Mouse (Mus musculus) lung, embryonic 15.5 days (tissue): ENCODE results near the gene Lama2. TPM values are rescaled to one million over a fixed set of nuclear protein-coding genes. Genes with fewer than 3 reads are reported as not detected.
A peak's percentile ranks its signal among the peaks of the same experiment; 100 is the strongest.

Source experiments
- ATAC-seq: fragments of 200-750 bp; cut with Nextera tagmentation; 2 replicates; pipeline ENCODE4 v1.8.0; 2017; ENCODE audit warnings: moderate number of reproducible peaks, borderline replicate concordance; ENCODE audit not compliant: low FRiP score, low TSS enrichment; ENCODE audit errors: extremely low read depth
- H3K27ac ChIP-seq: fragments of 300-500 bp; sonication (generic); 2 replicates; pipeline ENCODE4 v1.5.1; 2015; ENCODE audit warnings: moderate library complexity, mild to moderate bottlenecking, inconsistent platforms
- H3K27me3 ChIP-seq: fragments of 300-500 bp; sonication (generic); 2 replicates; pipeline ENCODE4 v1.6.1; 2015; ENCODE audit warnings: inconsistent platforms
- H3K36me3 ChIP-seq: fragments of 300-500 bp; sonication (generic); 2 replicates; pipeline ENCODE4 v1.6.1; 2015; ENCODE audit warnings: inconsistent platforms
- H3K4me1 ChIP-seq: fragments of 300-500 bp; sonication (generic); 2 replicates; pipeline ENCODE4 v1.6.1; 2015; ENCODE audit warnings: inconsistent platforms
- H3K4me2 ChIP-seq: fragments of 300-500 bp; sonication (generic); 2 replicates; pipeline ENCODE4 v1.6.1; 2015; ENCODE audit warnings: inconsistent platforms, mild to moderate bottlenecking, moderate library complexity
- H3K4me3 ChIP-seq: fragments of 300-500 bp; sonication (generic); 2 replicates; pipeline ENCODE4 v1.5.1; 2015; ENCODE audit warnings: mild to moderate bottlenecking, inconsistent platforms
- H3K9ac ChIP-seq: fragments of 300-500 bp; sonication (generic); 2 replicates; pipeline ENCODE4 v1.6.1; 2015; ENCODE audit warnings: inconsistent platforms
- H3K9me3 ChIP-seq: fragments of 300-500 bp; sonication (generic); 2 replicates; pipeline ENCODE4 v1.6.1; 2016; ENCODE audit warnings: inconsistent platforms
- WGBS: fragments of 180-500 bp; shearing (Covaris S2); methylation state at CpG from one replicate; pipeline ENCODE4 v1.1.7; 2015; 5-methylcytosine and 5-hydroxymethylcytosine counted together
- polyA plus RNA-seq: library from polyadenylated mRNA; unstranded; fragments of >200 nt; fragmentation: Nextera tagmentation; extraction: Ambion mirVana; gene quantifications from 2 replicates; pipeline ENCODE4 v1.2.1, GENCODE M21; 2015

Lama2 gene
- polyA plus RNA-seq, 1 experiment from 2014 or later = 13.4 TPM

GRCm38 (mm10) chr10:27223815-27224375 lies 395.7 kb downstream of the Lama2 start:
- 40% methylated on average over 8 of the region's 8 CpGs for WGBS
- no peak for ATAC-seq

GRCm38 (mm10) chr10:27222639-27223315 lies 396.8 kb downstream of the Lama2 start:
- H3K36me3 ChIP-seq = no peaks in the 10 kb centered on the region
- peak; percentile 52; the same call in 1 of the 2 replicates for ATAC-seq
- H3K4me3 ChIP-seq = no peak overlapping the region
- no peaks in the 10 kb centered on the region for H3K4me1 ChIP-seq
- WGBS = 62% methylated on average over 6 of the region's 6 CpGs
- no peak overlapping the region for H3K9ac ChIP-seq
- no peaks in the 10 kb centered on the region for H3K9me3 ChIP-seq
- no peak overlapping the region for H3K4me2 ChIP-seq
- no peaks in the 10 kb centered on the region for H3K27me3 ChIP-seq
- H3K27ac ChIP-seq = peak overlapping the region; percentile 8; the same call in 1 of the 2 replicates

More at GRCm38 (mm10) chr10:27223815-27224375, 395.7 kb downstream of the Lama2 start:
- H3K27ac ChIP-seq = no peak overlapping the region
- no peaks in the 10 kb centered on the region for H3K9me3 ChIP-seq
- no peaks in the 10 kb centered on the region for H3K36me3 ChIP-seq
- H3K4me1 ChIP-seq = no peaks in the 10 kb centered on the region
- H3K9ac ChIP-seq = no peak overlapping the region
- no peak overlapping the region for H3K4me3 ChIP-seq
- H3K4me2 ChIP-seq = no peak overlapping the region
- no peaks in the 10 kb centered on the region for H3K27me3 ChIP-seq

- 64% methylated on average over 1 of the region's 1 CpGs for WGBS
- peak; percentile 39; the same call in 1 of the 2 replicates for ATAC-seq
Measured at GRCm38 (mm10) chr10:27219698-27220097, 399.9 kb downstream of the Lama2 start.

GRCm38 (mm10) chr10:27207320-27207719 lies 412.2 kb downstream of the Lama2 start:
- Histone ChIP-seq H3K4me3 (no peak overlapping the region), H3K4me1 (no peaks in the 10 kb centered on the region), H3K9ac (no peak overlapping the region), H3K9me3 (no peaks in the 10 kb centered on the region), H3K27ac (no peak overlapping the region), H3K36me3 (no peaks in the 10 kb centered on the region), H3K27me3 (no peaks in the 10 kb centered on the region), H3K4me2 (no peak overlapping the region)
- ATAC-seq = no peak
- 24% methylated on average over 12 of the region's 12 CpGs for WGBS

More at GRCm38 (mm10) chr10:27219698-27220097, 399.9 kb downstream of the Lama2 start:
- no peaks in the 10 kb centered on the region for H3K27me3 ChIP-seq
- no peak overlapping the region for H3K4me3 ChIP-seq
- no peak overlapping the region for H3K27ac ChIP-seq
- H3K9me3 ChIP-seq = no peaks in the 10 kb centered on the region
- H3K4me1 ChIP-seq = no peaks in the 10 kb centered on the region
- H3K4me2 ChIP-seq = no peak overlapping the region
- no peak overlapping the region for H3K9ac ChIP-seq
- H3K36me3 ChIP-seq = no peaks in the 10 kb centered on the region

- no peak for ATAC-seq
- Histone ChIP-seq H3K27ac (no peak overlapping the region), H3K27me3 (no peaks in the 10 kb centered on the region), H3K9ac (no peak overlapping the region), H3K4me3 (no peak overlapping the region), H3K4me2 (no peak overlapping the region), H3K9me3 (no peaks in the 10 kb centered on the region), H3K4me1 (no peaks in the 10 kb centered on the region), H3K36me3 (no peaks in the 10 kb centered on the region)
- 51% methylated on average over 1 of the region's 1 CpGs for WGBS
Measured at GRCm38 (mm10) chr10:27198443-27198842, 421.1 kb downstream of the Lama2 start.

GRCm38 (mm10) chr10:27193986-27194908 lies 425.3 kb downstream of the Lama2 start:
- WGBS = 79% methylated on average over 8 of the region's 8 CpGs
- no peaks in the 10 kb centered on the region for H3K36me3 ChIP-seq
- H3K9me3 ChIP-seq = no peaks in the 10 kb centered on the region
- H3K4me3 ChIP-seq = no peak overlapping the region
- no peak; the same call in 1 of the 2 replicates for ATAC-seq
- H3K27ac ChIP-seq = no peak overlapping the region
- H3K4me2 ChIP-seq = no peak overlapping the region
- H3K4me1 ChIP-seq = no peaks in the 10 kb centered on the region
- no peaks in the 10 kb centered on the region for H3K27me3 ChIP-seq
- no peak overlapping the region for H3K9ac ChIP-seq

GRCm38 (mm10) chr10:27188630-27189365 lies 430.8 kb downstream of the Lama2 start:
- H3K27me3 ChIP-seq = no peaks in the 10 kb centered on the region
- H3K4me1 ChIP-seq = no peaks in the 10 kb centered on the region
- no peak overlapping the region for H3K4me3 ChIP-seq
- no peaks in the 10 kb centered on the region for H3K9me3 ChIP-seq
- no peaks in the 10 kb centered on the region for H3K36me3 ChIP-seq
- WGBS = 78% methylated on average over 9 of the region's 9 CpGs
- no peak overlapping the region for H3K9ac ChIP-seq
- no peak overlapping the region for H3K27ac ChIP-seq
- H3K4me2 ChIP-seq = no peak overlapping the region
- ATAC-seq = no peak

- WGBS = 78% methylated on average over 5 of the region's 5 CpGs
- no peak overlapping the region for H3K4me2 ChIP-seq
Measured at GRCm38 (mm10) chr10:27184185-27184584, 435.4 kb downstream of the Lama2 start.

GRCm38 (mm10) chr10:27174271-27174670 lies 445.3 kb downstream of the Lama2 start:
- Histone ChIP-seq H3K4me1 (no peaks in the 10 kb centered on the region), H3K4me2 (no peak overlapping the region), H3K9ac (no peak overlapping the region), H3K36me3 (no peaks in the 10 kb centered on the region), H3K27me3 (no peaks in the 10 kb centered on the region), H3K4me3 (no peak overlapping the region), H3K9me3 (no peaks in the 10 kb centered on the region), H3K27ac (no peak overlapping the region)
- 71% methylated on average over 2 of the region's 2 CpGs for WGBS
- ATAC-seq = no peak

More at GRCm38 (mm10) chr10:27184185-27184584, 435.4 kb downstream of the Lama2 start:
- Histone ChIP-seq H3K9me3 (no peaks in the 10 kb centered on the region), H3K27ac (no peak overlapping the region), H3K4me1 (no peaks in the 10 kb centered on the region), H3K36me3 (no peaks in the 10 kb centered on the region), H3K27me3 (no peaks in the 10 kb centered on the region), H3K4me3 (no peak overlapping the region), H3K9ac (no peak overlapping the region)
- no peak for ATAC-seq

- no peaks in the 10 kb centered on the region for H3K36me3 ChIP-seq
- WGBS = 70% methylated on average over 3 of the region's 3 CpGs
- H3K9me3 ChIP-seq = no peaks in the 10 kb centered on the region
Measured at GRCm38 (mm10) chr10:27164738-27165137, 454.8 kb downstream of the Lama2 start.

GRCm38 (mm10) chr10:27162364-27162763 lies 457.2 kb downstream of the Lama2 start:
- Histone ChIP-seq H3K4me2 (no peak overlapping the region), H3K4me3 (no peak overlapping the region), H3K9me3 (no peaks in the 10 kb centered on the region), H3K36me3 (no peaks in the 10 kb centered on the region), H3K9ac (no peak overlapping the region), H3K27me3 (no peaks in the 10 kb centered on the region), H3K4me1 (no peaks in the 10 kb centered on the region), H3K27ac (no peak overlapping the region)
- WGBS = 88% methylated on average over 2 of the region's 2 CpGs
- no peak for ATAC-seq

More at GRCm38 (mm10) chr10:27164738-27165137, 454.8 kb downstream of the Lama2 start:
- no peak overlapping the region for H3K9ac ChIP-seq
- no peaks in the 10 kb centered on the region for H3K4me1 ChIP-seq
- no peak overlapping the region for H3K4me2 ChIP-seq
- ATAC-seq = no peak
- H3K4me3 ChIP-seq = no peak overlapping the region
- H3K27ac ChIP-seq = no peak overlapping the region
- H3K27me3 ChIP-seq = no peaks in the 10 kb centered on the region
